Mouse (Mus musculus): ENCODE measurements at regions not wholly inside any gene's neighbourhood (a gene's known extent, or its start where the extent isn't known, plus 50 kb on each side); places are given as distances from the start of the nearest gene placed in this dataset.

DNA sequence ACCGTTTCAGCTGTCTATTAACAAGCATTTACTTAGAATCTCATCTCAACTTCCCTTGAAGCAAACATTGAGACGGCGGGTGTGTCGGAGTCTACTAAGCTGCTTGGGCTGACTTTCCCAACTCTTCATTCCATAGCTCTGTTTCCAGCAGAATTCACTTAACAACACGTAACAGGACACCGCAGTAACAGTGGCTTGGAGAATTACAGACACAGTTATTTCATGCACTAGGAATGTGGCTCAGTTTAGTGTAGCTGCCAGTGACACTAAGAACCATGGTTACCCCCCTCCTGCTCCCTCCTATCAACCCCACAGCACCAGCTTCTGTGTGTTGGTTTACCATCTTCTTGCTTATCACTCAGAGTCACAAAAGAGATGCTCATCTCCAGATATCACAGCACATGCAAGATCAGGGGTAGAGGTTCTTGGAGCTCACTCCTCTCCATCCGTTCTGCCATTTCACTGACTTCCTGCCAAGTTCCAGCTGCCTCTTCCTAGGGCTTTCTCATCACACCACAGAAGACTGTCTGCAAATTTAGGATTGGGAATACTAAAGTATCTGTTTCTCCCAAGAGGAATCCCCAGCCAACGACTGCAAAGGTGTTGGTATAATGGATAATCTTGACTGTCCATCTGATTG lies 90.7 kb downstream of the Banf2 start:
- Histone ChIP-seq H3K27ac (no peak overlapping the region), H3K9me3 (no peaks in the 10 kb centered on the region), H3K4me3 (replicated peaks) (no peak overlapping the region), H3K4me1 (replicated peaks) (no peaks in the 10 kb centered on the region), H3K4me2 (replicated peaks) (no peak overlapping the region), H3K27me3 (replicated peaks) (no peaks in the 10 kb centered on the region), H3K9ac (no peak overlapping the region), H3K36me3 (no peaks in the 10 kb centered on the region)
- ATAC-seq, result peak; percentile 64; the same call in 1 of the 2 replicates
- 57% methylated on average over 8 of the region's 8 CpGs for WGBS

DNA sequence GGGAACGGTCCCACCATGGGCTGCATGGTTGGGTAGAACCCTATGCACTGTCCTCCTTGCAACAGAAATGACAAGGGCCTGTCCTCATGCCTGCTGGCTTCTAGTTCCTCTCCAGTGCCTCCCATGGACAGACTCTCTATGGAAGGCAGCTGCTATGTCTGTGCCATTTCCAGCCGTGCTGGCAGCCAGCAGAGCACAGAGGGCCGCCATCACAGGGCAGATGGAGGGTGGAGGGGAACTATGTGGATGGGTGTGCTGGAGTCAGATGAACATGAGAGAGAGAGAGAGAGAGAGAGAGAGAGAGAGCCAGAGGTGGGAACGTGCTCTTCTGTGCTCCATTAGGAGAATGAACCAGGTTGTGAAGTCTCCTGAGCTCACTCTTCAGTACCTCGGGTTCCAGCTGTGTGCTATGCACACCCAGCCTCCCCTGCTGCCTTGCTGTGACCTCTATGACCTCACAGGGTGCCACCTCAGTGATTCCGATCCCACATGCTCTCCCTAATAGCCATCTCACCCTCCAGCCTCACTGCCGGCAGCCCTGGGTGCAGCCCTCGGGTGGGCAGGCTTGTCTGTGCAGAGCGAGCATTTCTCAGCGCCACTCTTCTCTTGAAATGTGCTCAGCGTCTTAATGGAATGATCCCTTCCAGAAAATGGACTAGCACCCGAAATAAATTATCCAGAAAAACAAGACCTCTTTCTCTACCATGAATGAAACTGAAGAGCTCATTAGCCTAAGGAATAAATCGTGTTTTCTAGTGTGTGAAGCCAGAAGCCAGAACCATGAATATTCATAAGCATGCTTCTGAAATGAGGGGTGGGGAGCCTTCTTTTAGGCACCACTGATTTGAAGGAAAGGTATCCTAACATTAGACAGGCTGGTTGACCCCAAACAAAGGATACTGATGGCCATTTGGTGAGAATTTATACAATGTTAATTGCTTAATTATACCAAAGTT lies 94.5 kb downstream of the Banf2 start:
- 77% methylated on average over 13 of the region's 13 CpGs for WGBS
- no peaks in the 10 kb centered on the region for H3K4me1 ChIP-seq (replicated peaks)
- no peak for ATAC-seq
- no peak overlapping the region for H3K9ac ChIP-seq
- no peak overlapping the region for H3K27ac ChIP-seq
- H3K27me3 ChIP-seq (replicated peaks), result no peaks in the 10 kb centered on the region
- no peak overlapping the region for H3K4me2 ChIP-seq (replicated peaks)
- H3K36me3 ChIP-seq, result no peaks in the 10 kb centered on the region
- H3K4me3 ChIP-seq (replicated peaks), result no peak overlapping the region
- H3K9me3 ChIP-seq, result no peaks in the 10 kb centered on the region

DNA sequence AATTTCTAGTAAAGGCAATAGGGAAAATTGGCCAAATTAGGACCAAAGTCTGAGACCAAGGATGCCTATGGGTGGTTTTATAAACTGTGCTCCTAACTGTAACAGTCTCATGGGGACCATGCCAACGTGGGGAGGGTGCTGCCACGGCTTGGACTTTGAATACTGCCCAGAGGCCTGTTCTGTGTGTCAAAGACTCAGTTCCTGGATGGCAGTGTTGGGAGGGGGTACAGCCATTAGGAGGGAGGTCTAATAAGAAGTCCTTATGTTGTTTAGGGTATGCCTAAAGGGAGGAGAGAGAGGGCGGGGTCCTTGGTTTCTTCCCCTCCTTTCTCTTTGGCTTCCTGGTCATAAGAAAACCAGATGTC lies 95.2 kb downstream of the Banf2 start:
- WGBS, result 87% methylated on average over 3 of the region's 3 CpGs
- Histone ChIP-seq H3K27me3 (replicated peaks) (no peaks in the 10 kb centered on the region), H3K4me1 (replicated peaks) (no peaks in the 10 kb centered on the region), H3K9me3 (no peaks in the 10 kb centered on the region), H3K36me3 (no peaks in the 10 kb centered on the region), H3K4me2 (replicated peaks) (no peak overlapping the region), H3K27ac (no peak overlapping the region), H3K4me3 (replicated peaks) (no peak overlapping the region), H3K9ac (no peak overlapping the region)
- no peak for ATAC-seq

DNA sequence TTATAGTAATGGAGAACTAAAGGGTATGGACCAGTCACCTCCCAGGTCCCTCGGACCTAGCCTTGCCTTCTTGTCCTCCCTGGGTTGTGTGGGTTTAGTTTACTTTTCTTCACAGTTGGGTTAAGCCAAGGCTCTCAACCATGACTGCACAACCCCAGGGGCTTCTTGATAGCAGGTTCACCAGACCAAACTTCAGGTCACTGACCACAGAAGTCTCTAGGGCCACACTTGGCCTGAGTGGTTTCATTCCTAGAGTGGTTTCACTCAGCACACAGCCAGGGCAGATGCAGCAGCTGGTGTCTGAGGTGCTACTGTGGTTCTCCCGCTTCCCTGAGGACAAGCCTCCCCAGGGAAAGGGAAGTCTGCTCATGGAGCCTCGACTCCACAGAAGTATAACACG lies 95.7 kb downstream of the Banf2 start:
- no peak overlapping the region for H3K27ac ChIP-seq
- WGBS, result 80% methylated on average over 4 of the region's 4 CpGs

DNA sequence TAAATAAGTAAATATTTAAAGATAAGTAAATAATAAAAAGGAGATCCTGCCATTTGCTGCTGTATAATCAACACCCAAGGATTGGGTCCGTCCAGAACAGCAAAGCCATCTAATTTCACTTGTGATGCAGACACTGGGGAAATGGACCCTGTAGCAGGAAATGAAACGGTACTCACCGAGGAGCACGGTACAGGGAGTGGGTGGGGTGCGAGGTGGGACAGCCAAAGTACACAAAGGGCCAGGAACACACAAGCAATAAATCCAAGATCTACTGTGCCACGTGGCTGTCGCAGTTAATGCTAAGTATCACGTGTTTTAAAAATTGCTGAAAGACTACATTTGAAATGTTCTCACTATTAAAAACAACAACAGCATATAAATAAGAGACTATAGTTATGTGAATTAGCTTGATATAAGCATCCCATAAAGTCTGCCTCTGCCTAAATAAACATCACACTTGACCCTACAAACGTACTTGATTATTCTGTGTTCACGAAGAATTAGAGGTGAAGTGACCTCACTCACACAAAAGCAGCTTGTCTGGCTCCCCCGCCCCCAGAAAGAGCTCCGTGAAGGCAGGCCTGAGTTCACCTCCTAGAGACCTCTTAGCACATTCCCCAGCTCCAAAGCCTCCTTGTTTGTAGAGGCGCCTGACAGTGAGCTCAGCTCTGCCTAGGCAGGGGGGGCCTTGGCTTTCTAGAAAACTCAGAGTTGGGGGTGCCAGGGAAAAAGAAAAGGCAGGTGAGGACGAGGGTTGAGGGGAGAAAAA lies 101.1 kb downstream of the Banf2 start:
- H3K4me1 ChIP-seq (replicated peaks), result peaks cover 13% of the 10 kb centered on the region; the same call in 1 of the 2 replicates
- no peak overlapping the region for H3K4me3 ChIP-seq (replicated peaks)
- 35% methylated on average over 14 of the region's 14 CpGs for WGBS
- no peak overlapping the region for H3K4me2 ChIP-seq (replicated peaks)
- peak; percentile 87 for ATAC-seq
- no peak overlapping the region for H3K9ac ChIP-seq
- H3K36me3 ChIP-seq, result no peaks in the 10 kb centered on the region
- H3K27me3 ChIP-seq (replicated peaks), result no peaks in the 10 kb centered on the region
- no peaks in the 10 kb centered on the region for H3K9me3 ChIP-seq
- peak overlapping the region; percentile 6; the same call in 1 of the 2 replicates for H3K27ac ChIP-seq

More for the DNA sequence above, 95.7 kb downstream of the Banf2 start:
- ATAC-seq, result no peak
- no peaks in the 10 kb centered on the region for H3K36me3 ChIP-seq
- H3K9me3 ChIP-seq, result no peaks in the 10 kb centered on the region
- no peaks in the 10 kb centered on the region for H3K4me1 ChIP-seq (replicated peaks)
- H3K4me2 ChIP-seq (replicated peaks), result no peak overlapping the region
- no peak overlapping the region for H3K4me3 ChIP-seq (replicated peaks)
- H3K9ac ChIP-seq, result no peak overlapping the region
- H3K27me3 ChIP-seq (replicated peaks), result no peaks in the 10 kb centered on the region

DNA sequence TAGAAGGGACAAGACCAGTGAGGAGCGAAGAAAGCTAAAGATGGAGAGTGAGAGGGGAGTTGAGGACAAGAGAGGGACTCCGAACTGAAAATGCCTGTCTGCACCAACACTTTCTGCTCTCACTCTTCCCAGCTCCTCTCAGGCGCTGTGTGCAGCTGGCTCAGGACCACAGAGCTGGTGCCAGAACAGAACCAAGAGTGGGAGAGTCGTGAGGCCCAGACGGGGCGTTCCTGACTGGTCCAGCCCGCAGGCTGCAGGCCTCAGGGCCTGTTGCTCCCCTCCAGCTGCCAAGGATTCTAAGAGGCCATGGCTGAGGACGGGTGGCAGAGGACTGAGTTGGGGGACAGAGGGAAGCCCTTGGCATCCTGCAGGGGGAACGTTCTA lies 101.7 kb downstream of the Banf2 start:
- Histone ChIP-seq H3K4me3 (replicated peaks) (no peak overlapping the region), H3K27ac (peak overlapping the region; percentile 6; the same call in 1 of the 2 replicates), H3K9ac (no peak overlapping the region), H3K4me1 (replicated peaks) (peaks cover 13% of the 10 kb centered on the region; the same call in 1 of the 2 replicates), H3K4me2 (replicated peaks) (no peak overlapping the region), H3K36me3 (no peaks in the 10 kb centered on the region), H3K27me3 (replicated peaks) (no peaks in the 10 kb centered on the region), H3K9me3 (no peaks in the 10 kb centered on the region)
- peak; percentile 32; the same call in 1 of the 2 replicates for ATAC-seq
- WGBS, result 59% methylated on average over 9 of the region's 9 CpGs

DNA sequence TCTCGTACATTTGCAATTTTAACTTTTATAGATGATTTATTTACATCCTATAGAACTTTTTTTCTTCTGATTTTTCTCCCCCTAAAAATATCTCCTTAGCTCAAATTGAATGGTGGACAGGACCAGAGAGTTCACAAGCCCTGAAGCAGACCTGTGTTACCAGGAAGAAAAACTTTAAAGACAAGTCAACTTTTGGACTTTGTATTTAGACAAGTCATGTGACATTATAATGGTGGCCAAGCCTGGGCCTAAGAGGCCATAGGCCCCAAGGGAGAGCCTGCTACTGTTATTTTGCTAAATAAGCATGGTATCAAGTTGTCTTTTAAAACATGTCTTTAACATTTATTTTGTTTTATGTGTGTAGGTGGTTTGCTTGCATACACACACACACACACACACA lies 102.7 kb downstream of the Banf2 start:
- Histone ChIP-seq H3K9me3 (no peaks in the 10 kb centered on the region), H3K4me3 (replicated peaks) (no peak overlapping the region), H3K4me2 (replicated peaks) (no peak overlapping the region), H3K27ac (no peak overlapping the region), H3K27me3 (replicated peaks) (no peaks in the 10 kb centered on the region), H3K36me3 (no peaks in the 10 kb centered on the region), H3K4me1 (replicated peaks) (peaks cover 13% of the 10 kb centered on the region; the same call in 1 of the 2 replicates), H3K9ac (no peak overlapping the region)
- ATAC-seq, result peak; percentile 12; the same call in 1 of the 2 replicates
- 84% methylated on average over 1 of the region's 1 CpGs for WGBS

DNA sequence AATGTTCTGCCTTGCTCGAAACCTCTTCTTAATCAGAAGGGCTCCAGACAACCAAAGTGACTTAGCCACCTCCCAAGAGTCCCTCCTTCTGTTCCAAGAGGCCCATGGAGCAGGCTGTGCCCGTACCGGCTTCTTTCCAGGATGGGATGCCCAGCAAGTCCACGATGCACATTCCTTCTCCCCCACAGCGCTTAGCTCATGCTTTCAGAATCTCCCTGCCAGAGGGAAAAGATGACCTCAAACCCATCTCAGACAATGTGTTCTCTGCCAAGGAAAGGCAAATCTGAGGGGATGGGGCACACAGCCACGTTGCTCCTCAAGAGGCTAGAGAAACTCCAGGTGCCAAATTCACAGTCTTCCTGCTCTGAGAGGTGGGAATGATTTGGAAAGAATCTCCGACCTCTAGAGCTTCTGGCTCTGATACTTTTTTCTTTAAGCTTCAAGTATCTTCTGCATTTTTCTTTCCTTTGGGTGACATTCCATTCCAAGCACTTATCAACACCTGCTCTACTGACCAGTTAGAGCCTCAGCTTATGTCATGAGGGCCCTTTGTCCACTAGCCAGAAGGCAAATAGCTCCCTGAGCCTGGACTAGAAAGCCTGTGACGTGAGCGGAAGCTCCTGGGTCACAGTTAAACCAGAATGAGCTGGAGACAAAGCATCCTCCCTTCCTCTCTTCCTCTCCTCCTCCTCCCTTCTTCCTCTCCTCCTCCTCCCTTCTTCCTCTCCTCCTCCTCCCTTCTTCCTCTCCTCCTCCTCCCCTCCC lies 110.9 kb downstream of the Banf2 start:
- Histone ChIP-seq H3K9me3 (no peaks in the 10 kb centered on the region), H3K4me3 (replicated peaks) (no peak overlapping the region), H3K9ac (no peak overlapping the region), H3K4me1 (replicated peaks) (0 out of 2 replicates have a peak, but pooled peaks cover 2% of the 10 kb centered on the region), H3K27ac (no peak overlapping the region), H3K4me2 (replicated peaks) (no peak overlapping the region), H3K27me3 (replicated peaks) (no peaks in the 10 kb centered on the region), H3K36me3 (no peaks in the 10 kb centered on the region)
- no peak for ATAC-seq
- 79% methylated on average over 9 of the region's 9 CpGs for WGBS

DNA sequence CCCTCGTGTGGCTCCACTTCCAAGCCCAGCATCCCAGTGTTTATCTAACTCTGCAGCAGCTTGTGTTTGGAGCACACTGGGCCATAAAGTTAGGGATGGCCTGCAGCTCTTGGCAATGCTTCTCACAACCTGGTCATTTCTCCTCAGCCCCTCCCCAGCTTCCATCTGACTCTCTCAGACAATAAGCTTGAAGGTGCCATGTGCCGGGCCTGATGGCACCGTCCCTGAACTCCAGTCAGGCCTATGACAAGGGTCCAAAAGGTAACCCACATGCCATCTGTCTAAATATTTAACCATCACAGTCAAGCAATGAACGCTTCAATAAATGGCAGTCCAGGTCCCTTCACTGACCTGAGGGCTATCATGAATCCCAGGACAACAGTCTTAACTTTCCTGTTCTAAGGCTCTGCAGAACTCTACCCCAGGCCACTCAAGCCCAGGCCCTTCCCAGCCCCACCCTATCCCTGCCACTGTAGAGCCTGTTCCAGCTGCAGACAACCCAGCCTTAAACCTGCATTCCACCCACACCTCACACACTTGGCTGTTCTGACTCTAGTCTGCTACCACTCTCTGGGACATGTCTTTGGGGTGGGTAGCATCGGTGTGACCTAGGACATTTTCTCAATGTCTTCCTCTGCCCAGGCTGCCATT lies 111.8 kb downstream of the Banf2 start:
- Histone ChIP-seq H3K9me3 (no peaks in the 10 kb centered on the region), H3K4me3 (replicated peaks) (no peak overlapping the region), H3K27ac (no peak overlapping the region), H3K4me1 (replicated peaks) (0 out of 2 replicates have a peak, but pooled peaks cover 2% of the 10 kb centered on the region), H3K27me3 (replicated peaks) (no peaks in the 10 kb centered on the region), H3K36me3 (no peaks in the 10 kb centered on the region), H3K9ac (no peak overlapping the region), H3K4me2 (replicated peaks) (no peak overlapping the region)
- WGBS, result 70% methylated on average over 5 of the region's 5 CpGs
- ATAC-seq, result peak; percentile 51

DNA sequence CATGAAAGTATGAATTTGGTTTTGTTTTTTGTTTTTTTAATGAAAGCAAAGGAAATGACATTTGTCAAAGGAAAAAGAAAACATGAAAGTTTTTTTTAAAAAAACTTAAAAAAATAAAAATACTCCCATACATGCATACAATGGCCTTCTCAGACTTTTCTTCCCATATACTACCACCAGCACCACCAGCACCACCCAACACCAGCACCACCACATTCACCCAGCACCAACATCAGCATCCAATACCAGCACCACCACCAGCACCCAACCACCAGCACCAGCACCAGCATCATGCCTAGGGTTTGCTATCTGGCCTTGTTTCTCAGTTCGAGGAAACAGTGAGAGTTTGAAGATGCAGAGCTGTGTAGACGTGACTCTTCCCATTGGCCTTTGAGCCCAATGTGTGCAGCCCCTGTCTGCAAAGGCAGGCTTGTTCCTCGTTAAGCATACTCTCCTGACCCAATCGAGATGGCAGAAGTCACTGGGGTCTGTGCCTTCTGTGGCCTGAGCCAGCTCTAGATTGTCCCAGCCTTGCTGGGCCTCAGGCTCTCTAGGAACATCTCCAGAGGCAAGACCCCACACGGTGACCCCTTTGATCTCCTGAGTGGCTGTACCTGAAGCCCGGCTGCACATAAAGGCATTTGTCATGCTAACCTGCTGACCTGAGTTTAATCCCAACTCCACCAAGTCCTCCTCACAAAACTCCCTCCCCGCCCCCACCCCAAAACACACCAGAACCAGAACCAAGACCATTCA lies 113.8 kb upstream of the Mgme1 start:
- H3K36me3 ChIP-seq, result no peaks in the 10 kb centered on the region
- H3K4me3 ChIP-seq (replicated peaks), result no peak overlapping the region
- H3K27ac ChIP-seq, result 0 out of 2 replicates have a peak overlapping the region, but pooled peaks have one; percentile 36
- ATAC-seq, result peak; percentile 68
- no peaks in the 10 kb centered on the region for H3K9me3 ChIP-seq
- 49% methylated on average over 7 of the region's 7 CpGs for WGBS
- peaks cover 27% of the 10 kb centered on the region for H3K4me1 ChIP-seq (replicated peaks)
- H3K27me3 ChIP-seq (replicated peaks), result no peaks in the 10 kb centered on the region
- H3K9ac ChIP-seq, result no peak overlapping the region
- H3K4me2 ChIP-seq (replicated peaks), result no peak overlapping the region

DNA sequence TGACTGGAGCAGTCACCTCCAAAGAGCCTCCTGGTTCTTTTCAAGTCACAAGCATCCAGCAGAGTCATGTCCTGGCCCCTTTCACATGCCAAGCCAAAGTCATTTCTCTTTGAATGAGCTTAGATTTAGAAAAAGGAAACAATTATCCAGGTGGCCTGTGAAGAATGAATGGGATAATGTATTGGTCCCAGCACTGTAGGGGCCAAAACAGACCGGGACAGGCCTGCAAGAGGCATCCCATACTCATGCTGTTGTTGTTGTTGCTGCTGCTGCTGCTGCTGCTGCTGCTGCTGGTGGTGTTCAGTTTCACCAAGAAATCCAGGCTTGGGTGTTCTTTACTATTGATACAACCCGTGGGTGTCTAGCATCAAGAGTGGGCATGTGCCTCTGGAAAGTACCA lies 113.1 kb upstream of the Mgme1 start:
- ATAC-seq, result no peak
- Histone ChIP-seq H3K9me3 (no peaks in the 10 kb centered on the region), H3K27ac (no peak overlapping the region), H3K9ac (no peak overlapping the region), H3K4me2 (replicated peaks) (no peak overlapping the region), H3K36me3 (no peaks in the 10 kb centered on the region), H3K27me3 (replicated peaks) (no peaks in the 10 kb centered on the region), H3K4me1 (replicated peaks) (peaks cover 32% of the 10 kb centered on the region), H3K4me3 (replicated peaks) (no peak overlapping the region)
- 38% methylated on average over 2 of the region's 2 CpGs for WGBS

Data from intestine, embryonic 15.5 days (tissue).